Mouse (Mus musculus): Measurements from ENCODE around the gene Crhr2. TPM values are rescaled to one million over a fixed set of nuclear protein-coding genes. Genes with fewer than 3 reads are reported as not detected.

The Crhr2 gene
- polyA plus RNA-seq, 1 experiment from 2014 or later: 0.22 TPM

- no peak overlapping the region for H3K4me2 ChIP-seq (ENCODE audit: low read depth, low read length)
- H3K4me1 ChIP-seq (ENCODE audit: control insufficient read depth, insufficient read depth, low read length): no peaks in the 10 kb centered on the region
- H3K27me3 ChIP-seq (replicated peaks; ENCODE audit: control insufficient read depth, insufficient read depth, low read length): no peaks in the 10 kb centered on the region
- H3K27ac ChIP-seq (ENCODE audit: low read length): no peak overlapping the region
- no peak overlapping the region for H3K4me3 ChIP-seq (ENCODE audit: low read length)
- ATAC-seq: no peak
- no peaks in the 10 kb centered on the region for H3K9me3 ChIP-seq (ENCODE audit: control insufficient read depth, low read length)
- no peaks in the 10 kb centered on the region for H3K36me3 ChIP-seq (ENCODE audit: control insufficient read depth, insufficient read depth, low read length)
- no peak overlapping the region for H3K9ac ChIP-seq (ENCODE audit: low read depth, low read length)
- 45% methylated on average over 6 of the region's 6 CpGs for WGBS
Measured at GRCm38 (mm10) chr6:55093431-55094146, 39.2 kb downstream of the Crhr2 start.

DNA sequence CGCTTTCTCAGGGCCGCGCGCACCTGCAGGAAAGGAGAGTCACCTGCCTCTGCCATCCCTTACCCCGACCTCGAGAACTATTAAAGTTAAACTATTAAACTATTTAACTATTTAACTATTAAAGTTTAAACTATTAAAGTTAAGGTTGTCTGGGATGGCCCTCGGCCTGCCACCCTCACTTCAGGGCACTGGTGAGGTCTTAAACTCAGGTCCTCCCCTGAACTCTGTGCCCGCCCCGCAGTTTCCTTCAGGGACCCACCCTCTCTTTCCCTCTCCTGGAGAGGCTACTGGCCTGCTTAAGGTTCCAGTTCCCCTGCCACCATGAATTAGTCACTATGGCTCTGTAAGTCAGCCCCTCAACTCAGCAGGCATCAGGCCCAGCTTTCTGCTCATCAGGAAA is 41.4 kb downstream of the Crhr2 start:
- Histone ChIP-seq H3K4me2 (ENCODE audit: low read depth, low read length) (no peak overlapping the region), H3K27me3 (replicated peaks; ENCODE audit: control insufficient read depth, insufficient read depth, low read length) (no peaks in the 10 kb centered on the region), H3K9me3 (ENCODE audit: control insufficient read depth, low read length) (no peaks in the 10 kb centered on the region), H3K4me1 (ENCODE audit: control insufficient read depth, insufficient read depth, low read length) (no peaks in the 10 kb centered on the region), H3K9ac (ENCODE audit: low read depth, low read length) (no peak overlapping the region), H3K36me3 (ENCODE audit: control insufficient read depth, insufficient read depth, low read length) (no peaks in the 10 kb centered on the region), H3K27ac (ENCODE audit: low read length) (no peak overlapping the region), H3K4me3 (ENCODE audit: low read length) (no peak overlapping the region)
- no peak for ATAC-seq
- 92% methylated on average over 9 of the region's 9 CpGs for WGBS

- H3K9ac ChIP-seq (ENCODE audit: low read depth, low read length): no peak overlapping the region
- ATAC-seq: no peak
- no peaks in the 10 kb centered on the region for H3K27me3 ChIP-seq (replicated peaks; ENCODE audit: control insufficient read depth, insufficient read depth, low read length)
- H3K36me3 ChIP-seq (ENCODE audit: control insufficient read depth, insufficient read depth, low read length): no peaks in the 10 kb centered on the region
- WGBS: 32% methylated on average over 4 of the region's 4 CpGs
- H3K4me2 ChIP-seq (ENCODE audit: low read depth, low read length): no peak overlapping the region
- H3K4me1 ChIP-seq (ENCODE audit: control insufficient read depth, insufficient read depth, low read length): no peaks in the 10 kb centered on the region
- H3K4me3 ChIP-seq (ENCODE audit: low read length): no peak overlapping the region
- no peak overlapping the region for H3K27ac ChIP-seq (ENCODE audit: low read length)
- H3K9me3 ChIP-seq (ENCODE audit: control insufficient read depth, low read length): no peaks in the 10 kb centered on the region
Measured at GRCm38 (mm10) chr6:55090639-55091038, 42.2 kb downstream of the Crhr2 start.

- Histone ChIP-seq H3K4me1 (ENCODE audit: control insufficient read depth, insufficient read depth, low read length) (no peaks in the 10 kb centered on the region), H3K9me3 (ENCODE audit: control insufficient read depth, low read length) (no peaks in the 10 kb centered on the region), H3K4me2 (ENCODE audit: low read depth, low read length) (no peak overlapping the region), H3K9ac (ENCODE audit: low read depth, low read length) (no peak overlapping the region), H3K27me3 (replicated peaks; ENCODE audit: control insufficient read depth, insufficient read depth, low read length) (no peaks in the 10 kb centered on the region), H3K4me3 (ENCODE audit: low read length) (no peak overlapping the region), H3K27ac (ENCODE audit: low read length) (no peak overlapping the region), H3K36me3 (ENCODE audit: control insufficient read depth, insufficient read depth, low read length) (no peaks in the 10 kb centered on the region)
- no peak for ATAC-seq
- WGBS: 51% methylated on average over 4 of the region's 4 CpGs
Measured at GRCm38 (mm10) chr6:55087355-55087754, 45.5 kb downstream of the Crhr2 start.

GRCm38 (mm10) chr6:55082261-55083051 is 50.4 kb downstream of the Crhr2 start:
- H3K27me3 ChIP-seq (replicated peaks; ENCODE audit: control insufficient read depth, insufficient read depth, low read length): no peaks in the 10 kb centered on the region
- H3K9me3 ChIP-seq (ENCODE audit: control insufficient read depth, low read length): no peaks in the 10 kb centered on the region
- peaks cover 5% of the 10 kb centered on the region; the same call in 1 of the 2 replicates for H3K36me3 ChIP-seq (ENCODE audit: control insufficient read depth, insufficient read depth, low read length)
- no peak overlapping the region for H3K9ac ChIP-seq (ENCODE audit: low read depth, low read length)
- no peak for ATAC-seq
- no peak overlapping the region for H3K4me3 ChIP-seq (ENCODE audit: low read length)
- no peak overlapping the region for H3K27ac ChIP-seq (ENCODE audit: low read length)
- WGBS: 73% methylated on average over 7 of the region's 7 CpGs
- no peak overlapping the region for H3K4me2 ChIP-seq (ENCODE audit: low read depth, low read length)
- no peaks in the 10 kb centered on the region for H3K4me1 ChIP-seq (ENCODE audit: control insufficient read depth, insufficient read depth, low read length)

DNA sequence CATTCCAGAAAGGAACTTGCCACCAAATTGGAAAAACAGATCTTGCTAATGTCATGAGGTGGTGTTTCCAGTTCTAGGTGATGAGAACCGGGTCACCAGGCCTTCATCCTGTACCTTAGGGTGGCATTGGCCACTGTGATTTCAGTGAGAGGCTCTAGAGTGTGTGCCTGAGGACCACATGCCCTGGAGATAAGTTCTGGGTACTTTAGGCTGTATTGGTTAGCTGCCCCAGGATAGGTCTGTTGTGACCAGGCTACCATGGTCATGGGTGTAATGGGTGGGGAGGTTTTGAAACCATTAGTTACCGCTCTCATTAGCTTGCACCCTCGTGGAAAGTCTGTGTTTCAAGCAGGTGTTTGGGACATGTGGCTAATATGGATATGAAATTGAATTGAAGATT is 51.4 kb downstream of the Crhr2 start:
- Histone ChIP-seq H3K27me3 (replicated peaks; ENCODE audit: control insufficient read depth, insufficient read depth, low read length) (no peaks in the 10 kb centered on the region), H3K36me3 (ENCODE audit: control insufficient read depth, insufficient read depth, low read length) (peaks cover 9% of the 10 kb centered on the region; the same call in 1 of the 2 replicates), H3K9me3 (ENCODE audit: control insufficient read depth, low read length) (no peaks in the 10 kb centered on the region), H3K4me1 (ENCODE audit: control insufficient read depth, insufficient read depth, low read length) (no peaks in the 10 kb centered on the region), H3K27ac (ENCODE audit: low read length) (no peak overlapping the region), H3K4me2 (ENCODE audit: low read depth, low read length) (no peak overlapping the region), H3K9ac (ENCODE audit: low read depth, low read length) (no peak overlapping the region), H3K4me3 (ENCODE audit: low read length) (no peak overlapping the region)
- WGBS: 92% methylated on average over 3 of the region's 3 CpGs
- ATAC-seq: no peak

GRCm38 (mm10) chr6:55076561-55077255 is 56.1 kb downstream of the Crhr2 start:
- no peaks in the 10 kb centered on the region for H3K9me3 ChIP-seq (ENCODE audit: control insufficient read depth, low read length)
- no peaks in the 10 kb centered on the region for H3K27me3 ChIP-seq (replicated peaks; ENCODE audit: control insufficient read depth, insufficient read depth, low read length)
- ATAC-seq: no peak
- peaks cover 9% of the 10 kb centered on the region; the same call in 1 of the 2 replicates for H3K36me3 ChIP-seq (ENCODE audit: control insufficient read depth, insufficient read depth, low read length)
- H3K4me1 ChIP-seq (ENCODE audit: control insufficient read depth, insufficient read depth, low read length): no peaks in the 10 kb centered on the region
- no peak overlapping the region for H3K4me3 ChIP-seq (ENCODE audit: low read length)
- 78% methylated on average over 4 of the region's 4 CpGs for WGBS
- no peak overlapping the region for H3K27ac ChIP-seq (ENCODE audit: low read length)
- H3K4me2 ChIP-seq (ENCODE audit: low read depth, low read length): no peak overlapping the region
- no peak overlapping the region for H3K9ac ChIP-seq (ENCODE audit: low read depth, low read length)

DNA sequence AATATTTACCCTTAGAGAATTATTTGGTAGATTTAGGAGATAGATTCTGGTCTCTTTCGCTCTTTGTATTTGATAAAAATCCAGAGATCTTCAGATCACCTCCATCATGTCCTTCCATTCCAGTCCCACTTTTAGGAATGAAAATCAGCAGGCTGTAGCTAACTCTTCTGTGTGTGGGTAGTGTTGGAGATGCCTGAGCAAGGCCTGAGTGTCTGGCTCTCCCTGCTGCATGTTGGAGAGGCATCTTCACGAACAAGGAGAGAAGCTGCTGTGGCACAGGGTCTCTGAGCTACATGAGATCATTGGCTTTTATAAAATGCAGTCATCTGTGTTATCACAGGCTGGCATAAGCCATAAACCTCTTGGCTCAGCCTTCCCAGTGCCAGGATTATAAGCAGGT is 66.9 kb downstream of the Crhr2 start:
- H3K9me3 ChIP-seq (ENCODE audit: control insufficient read depth, low read length): no peaks in the 10 kb centered on the region
- no peak overlapping the region for H3K27ac ChIP-seq (ENCODE audit: low read length)
- no peak overlapping the region for H3K9ac ChIP-seq (ENCODE audit: low read depth, low read length)
- no peak for ATAC-seq
- no peak overlapping the region for H3K4me3 ChIP-seq (ENCODE audit: low read length)
- WGBS: 92% methylated on average over 2 of the region's 2 CpGs
- H3K27me3 ChIP-seq (replicated peaks; ENCODE audit: control insufficient read depth, insufficient read depth, low read length): no peaks in the 10 kb centered on the region
- H3K36me3 ChIP-seq (ENCODE audit: control insufficient read depth, insufficient read depth, low read length): peaks cover 19% of the 10 kb centered on the region; the same call in 1 of the 2 replicates
- H3K4me2 ChIP-seq (ENCODE audit: low read depth, low read length): no peak overlapping the region
- no peaks in the 10 kb centered on the region for H3K4me1 ChIP-seq (ENCODE audit: control insufficient read depth, insufficient read depth, low read length)

GRCm38 (mm10) chr6:55064477-55064827 is 68.4 kb downstream of the Crhr2 start:
- peaks cover 23% of the 10 kb centered on the region for H3K36me3 ChIP-seq (ENCODE audit: control insufficient read depth, insufficient read depth, low read length)
- no peaks in the 10 kb centered on the region for H3K27me3 ChIP-seq (replicated peaks; ENCODE audit: control insufficient read depth, insufficient read depth, low read length)
- 85% methylated on average over 7 of the region's 7 CpGs for WGBS
- no peak overlapping the region for H3K4me3 ChIP-seq (ENCODE audit: low read length)
- no peak for ATAC-seq
- H3K4me1 ChIP-seq (ENCODE audit: control insufficient read depth, insufficient read depth, low read length): no peaks in the 10 kb centered on the region
- no peaks in the 10 kb centered on the region for H3K9me3 ChIP-seq (ENCODE audit: control insufficient read depth, low read length)
- H3K27ac ChIP-seq (ENCODE audit: low read length): no peak overlapping the region
- H3K4me2 ChIP-seq (ENCODE audit: low read depth, low read length): no peak overlapping the region
- no peak overlapping the region for H3K9ac ChIP-seq (ENCODE audit: low read depth, low read length)
